Comparison of ENCODE assay signal across 27 mouse cellular contexts in genomic region chr6:128047239-128047638, GRCm38 (mm10).
A peak's percentile ranks its signal among the peaks of the same experiment; 100 is the strongest.
DNase-seq lines count a peak whose midpoint lies in the region; ATAC-seq and TF ChIP-seq lines count a peak whose summit lies in the region.
"Had no signal": no experiment of that assay in that cellular context is flagged by ENCODE, and none has a peak within 500 bp of the region (broad histone marks: within the 10 kb centered on the region; RNA-seq: fewer than 3 reads in every experiment).

No protein-coding gene starts in this region.

- H3K4me3 ChIP-seq in heart, adult 2 months = no peak overlapping the region
- H3K4me3 ChIP-seq in heart, embryonic 14.5 days (ENCODE audit: control insufficient read depth in 1 of 2, insufficient read depth in 1 of 2, low read depth in 1 of 2, low read length in 2 of 2) = no peak overlapping the region
- no peak overlapping the region for H3K4me3 ChIP-seq in liver, postnatal 0 days (ENCODE audit: low read depth, low read length)
- H3K4me3 ChIP-seq in hindbrain, embryonic 12.5 days = no peak overlapping the region
- H3K4me3 ChIP-seq: erythroblast, embryonic 14.5 days; hindbrain, embryonic 13.5 days; liver, embryonic 15.5 days; lung, embryonic 15.5 days; neural tube, embryonic 12.5 days had no signal

- H3K36me3 ChIP-seq in heart, adult 2 months (ENCODE audit: control insufficient read depth, insufficient read depth, low read length) = peaks cover 2% of the 10 kb centered on the region; the same call in 1 of the 2 replicates
- no peaks in the 10 kb centered on the region for H3K36me3 ChIP-seq in heart, embryonic 14.5 days (ENCODE audit: control insufficient read depth, insufficient read depth, low read length)
- no peaks in the 10 kb centered on the region for H3K36me3 ChIP-seq in liver, postnatal 0 days (replicated peaks; ENCODE audit: insufficient read depth, low read length)
- H3K36me3 ChIP-seq in hindbrain, embryonic 12.5 days = no peaks in the 10 kb centered on the region
- H3K36me3 ChIP-seq: hindbrain, embryonic 13.5 days; liver, embryonic 15.5 days; lung, embryonic 15.5 days; neural tube, embryonic 12.5 days had no signal

- H3K79me2 ChIP-seq in heart, adult 2 months (replicated peaks; ENCODE audit: control insufficient read depth, insufficient read depth, low read length) = no peaks in the 10 kb centered on the region; the same call in 1 of the 2 replicates

- H3K4me2 ChIP-seq in heart, embryonic 14.5 days (ENCODE audit: low read length) = no peak overlapping the region
- no peak overlapping the region for H3K4me2 ChIP-seq in liver, postnatal 0 days (ENCODE audit: low read depth, low read length)
- no peak overlapping the region for H3K4me2 ChIP-seq in hindbrain, embryonic 12.5 days (replicated peaks)
- H3K4me2 ChIP-seq: hindbrain, embryonic 13.5 days; liver, embryonic 15.5 days; lung, embryonic 15.5 days; midbrain, embryonic 11.5 days; neural tube, embryonic 12.5 days had no signal

- TF ChIP-seq CTCF in heart, adult 2 months (IDR thresholded peaks at IDR 0.05) = no peak
- TF ChIP-seq CTCF in liver, postnatal 0 days (IDR thresholded peaks at IDR 0.05; ENCODE audit: low read depth) = no peak

- H3K27me3 ChIP-seq in heart, adult 2 months (ENCODE audit: control insufficient read depth, insufficient read depth, low read length) = no peaks in the 10 kb centered on the region
- H3K27me3 ChIP-seq in heart, embryonic 14.5 days (ENCODE audit: control insufficient read depth, insufficient read depth, low read length) = no peaks in the 10 kb centered on the region
- H3K27me3 ChIP-seq in liver, postnatal 0 days (ENCODE audit: insufficient read depth, low read length) = no peaks in the 10 kb centered on the region
- no peaks in the 10 kb centered on the region for H3K27me3 ChIP-seq in hindbrain, embryonic 12.5 days
- H3K27me3 ChIP-seq: hindbrain, embryonic 13.5 days; liver, embryonic 15.5 days; lung, embryonic 15.5 days; neural tube, embryonic 12.5 days had no signal

- TF ChIP-seq EP300 in heart, adult 2 months (IDR thresholded peaks at IDR 0.05; ENCODE audit: insufficient read depth, low read depth, low read length) = no peak
- TF ChIP-seq EP300 in liver, postnatal 0 days (IDR thresholded peaks at IDR 0.05; ENCODE audit: low read depth) = no peak

- TF ChIP-seq POLR2A in heart, adult 2 months (IDR thresholded peaks at IDR 0.05; ENCODE audit: insufficient read depth, low read depth, low read length) = no peak

- DNase-seq in heart, adult 2 months = no peak
- DNase-seq in heart, postnatal 36 days = no peak
- DNase-seq in heart, postnatal 14 days = no peak
- no peak for DNase-seq in liver, postnatal 0 days
- DNase-seq in liver = no peak
- DNase-seq: adrenal gland, postnatal 25 days; gastrocnemius, postnatal 10 days; kidney, adult 8-10 months; kidney, postnatal 4 days; lung, postnatal 36 days; right cerebral cortex, adult 18-20 months; spleen, adult 18-20 months; thymus, adult 18-20 months; thymus, postnatal 25 days had no signal

- H3K9ac ChIP-seq in heart, adult 2 months (ENCODE audit: low read depth, low read length) = no peak overlapping the region
- H3K9ac ChIP-seq in heart, embryonic 14.5 days (ENCODE audit: low read length) = peak overlapping the region; percentile 54
- H3K9ac ChIP-seq in liver, postnatal 0 days (replicated peaks) = no peak overlapping the region
- H3K9ac ChIP-seq in hindbrain, embryonic 12.5 days = no peak overlapping the region
- H3K9ac ChIP-seq: hindbrain, embryonic 13.5 days; liver, embryonic 15.5 days; lung, embryonic 15.5 days; neural tube, embryonic 12.5 days had no signal

- peaks cover 22% of the 10 kb centered on the region for H3K4me1 ChIP-seq in heart, adult 2 months (ENCODE audit: control insufficient read depth, insufficient read depth, low read length)
- peaks cover 44 to 65% of the 10 kb centered on the region in 2 experiments for H3K4me1 ChIP-seq in heart, embryonic 14.5 days (ENCODE audit: control insufficient read depth in 2 of 2, insufficient read depth in 2 of 2, low read length in 2 of 2)
- peaks cover 6% of the 10 kb centered on the region; the same call in 1 of the 2 replicates for H3K4me1 ChIP-seq in liver, postnatal 0 days (ENCODE audit: insufficient read depth)
- peaks cover 21% of the 10 kb centered on the region for H3K4me1 ChIP-seq in hindbrain, embryonic 12.5 days

- whole genome bisulfite sequencing in heart, adult 2 months = 70% methylated on average over 8 of the region's 8 CpGs
- WGBS in heart, embryonic 14.5 days = 63% methylated on average over 8 of the region's 8 CpGs
- WGBS in liver, postnatal 0 days (ENCODE audit: insufficient replicate concordance) = 65% methylated on average over 8 of the region's 8 CpGs
- 84% methylated on average over 8 of the region's 8 CpGs for WGBS in hindbrain, embryonic 12.5 days

- H3K27ac ChIP-seq in heart, adult 2 months = peak overlapping the region; percentile 80
- H3K27ac ChIP-seq in heart, embryonic 14.5 days (replicated peaks in 1 of 2; ENCODE audit: control insufficient read depth in 1 of 2, insufficient read depth in 1 of 2, low read depth in 2 of 2, low read length in 2 of 2) = peak overlapping the region; percentile 72 to 87
- no peak overlapping the region for H3K27ac ChIP-seq in liver, postnatal 0 days (ENCODE audit: low read depth)
- no peak overlapping the region for H3K27ac ChIP-seq in hindbrain, embryonic 12.5 days
- H3K27ac ChIP-seq: hindbrain, embryonic 13.5 days; kidney, postnatal 0 days; liver, embryonic 15.5 days; lung, embryonic 15.5 days; neural tube, embryonic 12.5 days had no signal

- H3K9me3 ChIP-seq in heart, embryonic 14.5 days (ENCODE audit: control insufficient read depth, low read length) = no peaks in the 10 kb centered on the region
- H3K9me3 ChIP-seq in liver, postnatal 0 days (ENCODE audit: low read length) = no peaks in the 10 kb centered on the region
- H3K9me3 ChIP-seq in hindbrain, embryonic 12.5 days (replicated peaks) = no peaks in the 10 kb centered on the region
- H3K9me3 ChIP-seq: hindbrain, embryonic 13.5 days; liver, embryonic 15.5 days; lung, embryonic 15.5 days; neural tube, embryonic 12.5 days had no signal

- ATAC-seq in heart, embryonic 14.5 days (ENCODE audit: insufficient number of reproducible peaks, insufficient read depth, low FRiP score, low read depth) = no peak
- ATAC-seq in liver, postnatal 0 days = peak; percentile 90
- ATAC-seq in hindbrain, embryonic 12.5 days (ENCODE audit: low FRiP score) = no peak
- ATAC-seq: CD4-positive, CD25-positive, alpha-beta regulatory T cell, adult 4 months; forebrain, embryonic 16.5 days; intestine, embryonic 16.5 days; midbrain, embryonic 16.5 days had no signal

- intact Hi-C loops in heart, adult 2 months (cut with DNase I) = no loop called here
- intact Hi-C loops in heart, postnatal 36 days (cut with DNase I) = no loop called here
- intact Hi-C loops in heart, postnatal 14 days (cut with DNase I) = no loop called here

Comparison
In these comparisons a context has a peak if more than half of its experiments do, and no peak if none do; other contexts are left out.
1. H3K27ac ChIP-seq: peak in heart, adult 2 months (single experiment) and heart, embryonic 14.5 days (2 of 2); none in liver, postnatal 0 days (single experiment) and hindbrain, embryonic 12.5 days (single experiment).